Mouse (Mus musculus): Measurements from ENCODE around the gene Chrna9. TPM values are rescaled to one million over a fixed set of nuclear protein-coding genes. Genes with fewer than 3 reads are reported as not detected.

The Chrna9 gene
- polyA plus RNA-seq, 1 experiment from 2014 or later: not detected

DNA sequence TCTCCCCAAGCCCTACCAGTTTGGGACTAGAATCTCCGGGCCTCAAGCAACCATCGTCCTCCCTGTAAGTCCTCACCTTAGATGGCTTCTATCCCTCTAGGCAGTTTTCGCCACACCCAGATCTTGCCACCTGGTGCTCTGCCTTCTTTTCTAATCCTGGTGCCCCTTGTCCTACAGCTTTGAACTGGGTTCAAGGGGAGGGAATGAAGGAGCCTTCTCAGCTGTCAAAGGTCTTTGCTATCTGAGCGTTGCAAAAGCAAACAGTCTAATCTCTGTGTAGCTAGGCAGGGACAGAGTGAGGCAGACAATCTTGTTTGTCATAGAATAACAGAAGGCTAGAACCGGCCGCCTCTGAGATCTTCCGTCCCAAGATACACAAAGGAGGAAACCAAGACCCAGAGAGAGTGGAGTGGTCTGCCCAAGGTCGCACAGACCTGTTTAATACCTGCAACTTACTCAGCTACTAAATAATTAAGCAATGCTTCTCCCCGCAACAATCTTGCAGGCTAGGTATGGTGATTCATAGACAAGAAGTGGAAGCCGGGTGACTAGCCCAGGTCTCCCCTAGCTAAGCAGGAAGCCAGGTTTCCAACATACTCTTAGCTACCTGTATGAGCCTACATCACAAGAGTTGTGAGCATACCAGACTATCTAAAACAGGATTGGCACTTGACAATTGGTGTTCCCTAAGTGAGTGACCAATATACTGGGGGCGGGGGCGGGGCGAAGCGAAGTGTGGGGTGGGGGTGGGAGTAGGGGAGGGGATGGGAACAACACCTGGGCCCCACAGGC is 69.6 kb downstream of the Chrna9 start, which contains the start of gene 9130230L23Rik:
9130230L23Rik (minus strand) TSS at position 152 of the 792 bp plus-strand sequence.
- no peak within 1 kb of the TSS for H3K9ac ChIP-seq
- no peaks in the 10 kb centered on the region for H3K9me3 ChIP-seq
- WGBS: 82% methylated on average over 14 of the region's 14 CpGs
- no peaks in the 10 kb centered on the region for H3K27me3 ChIP-seq
- no peaks in the 10 kb centered on the region for H3K36me3 ChIP-seq
- H3K27ac ChIP-seq (replicated peaks): no peak within 1 kb of the TSS
- H3K4me3 ChIP-seq: no peak within 1 kb of the TSS
- H3K4me1 ChIP-seq (replicated peaks): no peaks in the 10 kb centered on the region
- H3K4me2 ChIP-seq: no peak within 1 kb of the TSS
- ATAC-seq (ENCODE audit: low FRiP score, low read depth): no peak

DNA sequence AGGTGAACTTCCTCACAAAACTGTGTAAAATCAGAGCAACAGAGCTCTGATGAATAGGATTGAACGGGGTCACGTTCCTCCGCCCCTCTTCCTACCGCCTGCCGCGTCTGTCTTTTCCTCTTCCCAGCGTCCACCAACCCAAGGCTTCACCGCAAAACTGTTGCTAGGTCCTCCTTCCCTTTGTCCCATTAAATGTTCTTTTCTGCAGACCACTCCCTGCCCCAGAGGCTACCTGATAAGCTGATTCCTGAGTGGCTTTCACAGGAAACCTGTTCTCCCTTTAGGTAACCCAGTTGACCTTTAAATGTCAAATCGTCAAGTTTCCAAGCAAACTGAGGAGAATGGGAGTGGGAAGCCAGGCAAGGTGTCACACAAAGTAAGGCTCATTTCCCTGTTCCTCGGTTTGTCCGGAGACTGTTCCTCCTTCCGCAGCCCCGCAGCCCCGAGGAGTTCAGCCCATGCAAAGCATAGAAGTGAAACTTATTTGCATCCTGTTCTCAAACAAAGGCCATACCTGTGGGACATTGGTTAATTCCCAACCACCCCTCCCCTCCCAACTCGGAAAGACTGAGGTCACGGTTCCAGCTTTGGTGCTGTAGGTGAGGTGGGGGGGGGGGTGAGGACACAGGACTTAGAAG is 70.4 kb downstream of the Chrna9 start:
- WGBS: 46% methylated on average over 16 of the region's 16 CpGs
- H3K4me3 ChIP-seq: no peak overlapping the region
- no peaks in the 10 kb centered on the region for H3K27me3 ChIP-seq
- no peaks in the 10 kb centered on the region for H3K9me3 ChIP-seq
- H3K36me3 ChIP-seq: no peaks in the 10 kb centered on the region
- H3K27ac ChIP-seq (replicated peaks): no peak overlapping the region
- no peak for ATAC-seq (ENCODE audit: low FRiP score, low read depth)
- no peaks in the 10 kb centered on the region for H3K4me1 ChIP-seq (replicated peaks)
- no peak overlapping the region for H3K9ac ChIP-seq
- no peak overlapping the region for H3K4me2 ChIP-seq

DNA sequence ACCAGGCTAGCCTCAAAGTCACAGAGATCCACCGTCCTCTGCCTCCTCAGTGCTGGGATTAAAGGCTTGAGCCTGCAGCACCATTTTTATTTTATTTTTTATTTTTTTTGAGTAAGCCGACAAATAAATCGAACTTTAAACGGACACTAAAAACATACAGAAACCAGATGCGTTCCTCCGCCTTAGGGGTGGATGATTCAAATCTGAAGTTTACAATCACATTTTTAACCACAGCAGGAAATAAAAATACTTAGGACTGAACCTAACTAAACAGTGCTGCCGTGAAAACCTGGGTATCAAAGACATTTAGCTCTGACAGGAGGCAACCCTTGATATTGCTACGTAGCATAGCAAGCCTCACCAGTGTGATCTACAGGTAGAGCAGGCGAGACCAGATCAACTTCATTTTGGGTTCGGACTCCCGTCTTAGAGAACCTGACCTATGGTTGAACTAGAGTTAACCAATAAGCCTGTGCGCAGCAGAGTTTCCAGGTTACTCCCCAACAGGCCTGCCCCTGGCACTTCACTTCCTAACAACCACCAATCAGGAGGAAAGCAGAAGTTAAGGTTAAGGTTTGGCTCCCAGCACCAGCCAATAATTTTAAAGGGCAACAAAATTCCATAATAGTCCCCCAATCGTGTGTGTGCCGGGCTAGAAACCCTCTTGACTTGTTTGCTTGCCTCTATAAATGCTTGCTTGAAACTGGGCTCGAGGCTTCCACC is 73.7 kb downstream of the Chrna9 start:
- no peaks in the 10 kb centered on the region for H3K4me1 ChIP-seq (replicated peaks)
- no peak overlapping the region for H3K4me2 ChIP-seq
- 92% methylated on average over 15 of the region's 15 CpGs for WGBS
- no peaks in the 10 kb centered on the region for H3K27me3 ChIP-seq
- no peak overlapping the region for H3K4me3 ChIP-seq
- no peaks in the 10 kb centered on the region for H3K9me3 ChIP-seq
- no peak for ATAC-seq (ENCODE audit: low FRiP score, low read depth)
- no peaks in the 10 kb centered on the region for H3K36me3 ChIP-seq
- H3K9ac ChIP-seq: no peak overlapping the region
- no peak overlapping the region for H3K27ac ChIP-seq (replicated peaks)

DNA sequence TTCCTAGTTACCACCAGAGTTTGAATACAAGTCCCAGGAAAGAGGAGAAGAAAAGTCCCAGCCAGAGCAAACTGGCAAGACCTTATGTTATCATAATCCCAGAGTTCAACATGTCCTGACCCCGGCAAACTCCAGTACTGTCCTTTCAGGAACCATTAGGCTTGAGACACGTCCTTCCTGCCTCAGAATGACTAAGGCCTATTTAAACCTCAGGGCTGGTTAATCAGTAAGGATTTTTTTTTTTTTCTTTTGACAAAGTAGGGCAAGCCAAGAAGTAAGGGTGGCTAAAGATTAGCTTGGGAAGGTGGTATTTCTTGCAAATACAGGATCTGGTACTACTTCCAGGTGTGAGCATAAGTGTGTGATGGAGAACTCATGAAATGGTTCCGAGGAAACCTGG is 79.3 kb downstream of the Chrna9 start:
- no peak for ATAC-seq (ENCODE audit: low FRiP score, low read depth)
- H3K27ac ChIP-seq (replicated peaks): no peak overlapping the region
- no peaks in the 10 kb centered on the region for H3K4me1 ChIP-seq (replicated peaks)
- H3K4me3 ChIP-seq: no peak overlapping the region
- no peak overlapping the region for H3K4me2 ChIP-seq
- no peaks in the 10 kb centered on the region for H3K27me3 ChIP-seq
- H3K9ac ChIP-seq: no peak overlapping the region
- WGBS: 74% methylated on average over 3 of the region's 3 CpGs
- no peaks in the 10 kb centered on the region for H3K36me3 ChIP-seq
- H3K9me3 ChIP-seq: no peaks in the 10 kb centered on the region

DNA sequence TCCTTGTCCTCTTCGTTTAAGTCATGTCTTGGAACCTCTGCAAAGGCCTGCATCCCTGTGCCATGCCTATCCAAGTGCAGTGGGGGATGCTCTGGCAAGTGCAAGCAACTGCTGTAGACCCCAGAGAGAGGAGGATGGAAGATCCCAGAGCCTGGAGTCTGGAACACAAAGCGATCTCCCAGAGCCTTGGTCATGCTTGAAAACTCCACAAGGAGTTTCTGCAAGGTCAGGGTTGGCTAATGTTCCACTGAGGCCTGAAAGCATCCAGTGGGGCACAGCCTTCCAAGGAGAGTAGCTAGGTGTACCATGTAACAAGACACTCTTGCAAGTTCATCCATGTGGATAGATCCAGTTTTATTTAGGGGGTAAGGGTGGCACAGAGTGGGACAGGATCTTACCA is 79.7 kb downstream of the Chrna9 start:
- H3K9me3 ChIP-seq: no peaks in the 10 kb centered on the region
- no peaks in the 10 kb centered on the region for H3K27me3 ChIP-seq
- no peaks in the 10 kb centered on the region for H3K36me3 ChIP-seq
- H3K4me3 ChIP-seq: no peak overlapping the region
- no peak overlapping the region for H3K9ac ChIP-seq
- 92% methylated on average over 2 of the region's 2 CpGs for WGBS
- no peaks in the 10 kb centered on the region for H3K4me1 ChIP-seq (replicated peaks)
- no peak overlapping the region for H3K4me2 ChIP-seq
- no peak overlapping the region for H3K27ac ChIP-seq (replicated peaks)
- ATAC-seq (ENCODE audit: low FRiP score, low read depth): no peak

DNA sequence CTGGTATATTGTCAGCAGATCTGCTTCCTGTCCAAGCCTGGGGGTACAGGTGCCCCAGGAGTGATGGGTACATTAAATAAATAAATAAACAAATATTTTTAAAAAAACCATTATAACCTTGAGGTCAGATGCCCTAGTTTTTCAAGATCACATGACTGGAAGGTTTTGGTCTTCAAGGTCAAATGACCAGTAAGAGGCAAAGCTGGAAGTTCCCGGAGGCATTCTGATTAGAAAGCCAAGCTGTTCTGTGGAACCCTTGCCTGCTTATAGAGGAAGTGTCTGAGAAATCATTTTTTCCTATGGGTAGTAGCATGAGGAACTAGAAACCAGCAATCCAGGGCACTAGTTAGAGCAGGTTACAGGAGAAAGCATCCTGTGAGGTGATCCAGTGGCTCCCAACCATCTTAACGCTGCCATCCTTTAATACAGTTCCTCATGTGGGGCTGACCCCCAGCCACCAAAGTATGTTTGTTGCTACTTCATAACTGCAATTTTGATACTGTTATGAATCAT is 80.8 kb downstream of the Chrna9 start:
- no peaks in the 10 kb centered on the region for H3K9me3 ChIP-seq
- no peak overlapping the region for H3K4me3 ChIP-seq
- no peaks in the 10 kb centered on the region for H3K4me1 ChIP-seq (replicated peaks)
- no peak for ATAC-seq (ENCODE audit: low FRiP score, low read depth)
- H3K27me3 ChIP-seq: no peaks in the 10 kb centered on the region
- H3K4me2 ChIP-seq: no peak overlapping the region
- H3K27ac ChIP-seq (replicated peaks): no peak overlapping the region
- H3K36me3 ChIP-seq: no peaks in the 10 kb centered on the region
- WGBS: 98% methylated on average over 2 of the region's 2 CpGs
- H3K9ac ChIP-seq: no peak overlapping the region

DNA sequence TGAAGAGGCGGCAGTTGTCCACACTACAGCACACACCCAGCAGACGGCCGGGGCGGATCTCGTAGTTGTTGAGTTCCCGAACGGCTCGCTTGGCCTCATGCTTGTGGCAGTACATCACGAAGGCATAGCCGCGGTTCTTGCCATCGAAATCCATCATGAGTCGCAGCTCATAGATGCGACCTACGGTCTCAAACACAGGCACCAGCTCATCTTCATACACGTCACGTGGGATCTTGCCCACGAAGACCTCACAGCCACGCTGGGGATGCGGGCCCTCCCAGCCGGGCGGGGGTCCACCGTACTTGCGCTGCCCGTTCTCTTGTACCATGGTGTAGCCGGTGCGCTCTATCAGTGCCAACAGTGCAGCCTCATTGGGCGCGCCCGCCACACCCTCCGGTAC is 92.1 kb downstream of the Chrna9 start:
- H3K27ac ChIP-seq (replicated peaks): no peak overlapping the region
- no peak overlapping the region for H3K9ac ChIP-seq
- H3K36me3 ChIP-seq: no peaks in the 10 kb centered on the region
- WGBS: 99% methylated on average over 31 of the region's 31 CpGs
- no peak overlapping the region for H3K4me2 ChIP-seq
- H3K4me3 ChIP-seq: no peak overlapping the region
- no peaks in the 10 kb centered on the region for H3K4me1 ChIP-seq (replicated peaks)
- peaks cover 4% of the 10 kb centered on the region; the same call in 1 of the 2 replicates for H3K9me3 ChIP-seq
- H3K27me3 ChIP-seq: no peaks in the 10 kb centered on the region
- no peak for ATAC-seq (ENCODE audit: low FRiP score, low read depth)

Small RNA genes within 50 kb of the gene (microRNA-seq; reads per million reads assigned to microRNA genes)
- not detected for gene Gm25952

Other genes starting within 250 kb of the Chrna9 start
- 39.3 and 47.0 TPM in 2 replicates for gene Pds5a, start 236.6 kb upstream of the Chrna9 start, polyA plus RNA-seq (2015; fragmentation: Nextera tagmentation; extraction: Ambion mirVana)
- gene N4bp2, start 171.4 kb upstream of the Chrna9 start, polyA plus RNA-seq (2015; fragmentation: Nextera tagmentation; extraction: Ambion mirVana): 14.3 and 15.7 TPM in 2 replicates
- 0.38 and 0.60 TPM in 2 replicates for gene Rhoh, start 73.7 kb upstream of the Chrna9 start, polyA plus RNA-seq (2015; fragmentation: Nextera tagmentation; extraction: Ambion mirVana)
- 0.35 TPM in 1 of 2 replicates, not detected in the other for gene 9130230L23Rik, start 69.4 kb downstream of the Chrna9 start, polyA plus RNA-seq (2015; fragmentation: Nextera tagmentation; extraction: Ambion mirVana)
- gene Rbm47, start 238.2 kb downstream of the Chrna9 start, polyA plus RNA-seq (2015; fragmentation: Nextera tagmentation; extraction: Ambion mirVana): 5.3 and 5.8 TPM in 2 replicates

Data from hindbrain, embryonic 15.5 days (tissue).